Mouse (Mus musculus): ENCODE data around the gene Kcnj11. TPM values are rescaled to one million over a fixed set of nuclear protein-coding genes. Genes with fewer than 3 reads are reported as not detected.

Kcnj11 gene
- polyA plus RNA-seq, 1 experiment = not detected

DNA sequence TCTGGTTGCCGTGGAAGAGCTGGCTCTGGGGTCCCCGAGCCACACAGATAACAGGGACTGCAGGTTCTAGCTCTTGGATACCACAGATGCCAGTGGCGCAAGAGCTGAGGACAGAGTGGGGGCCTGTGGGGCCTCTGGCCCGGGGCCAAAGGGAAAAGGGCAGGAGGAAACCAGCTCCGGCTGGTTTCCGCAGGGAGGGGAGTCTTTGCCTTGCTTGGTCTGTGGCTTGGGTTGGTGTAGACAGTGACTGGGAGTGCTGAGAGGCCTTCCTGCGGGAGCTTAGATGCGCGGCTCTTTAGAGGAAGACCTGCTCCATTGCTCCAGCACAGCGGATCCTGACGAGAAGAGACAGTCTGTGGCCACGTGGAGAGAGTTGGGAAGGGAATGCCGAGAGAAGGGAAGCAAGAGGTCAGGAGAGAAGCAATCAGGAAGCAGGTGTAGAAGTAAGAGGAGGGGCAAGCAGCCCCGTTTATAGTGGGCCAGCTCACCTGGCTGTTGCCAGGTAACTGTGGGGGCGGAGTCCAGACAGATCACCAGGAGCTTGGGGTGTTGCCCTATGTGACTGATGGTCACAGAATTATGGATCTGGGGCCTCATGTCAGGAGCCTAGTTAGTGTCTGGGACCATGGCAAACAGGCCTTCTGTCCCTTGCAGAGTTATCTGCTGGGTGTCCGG, 15.6 kb downstream of the Kcnj11 start:
- no peak for TF ChIP-seq GATA1 (IDR thresholded peaks at IDR 0.05; ENCODE audit: low read length)

DNA sequence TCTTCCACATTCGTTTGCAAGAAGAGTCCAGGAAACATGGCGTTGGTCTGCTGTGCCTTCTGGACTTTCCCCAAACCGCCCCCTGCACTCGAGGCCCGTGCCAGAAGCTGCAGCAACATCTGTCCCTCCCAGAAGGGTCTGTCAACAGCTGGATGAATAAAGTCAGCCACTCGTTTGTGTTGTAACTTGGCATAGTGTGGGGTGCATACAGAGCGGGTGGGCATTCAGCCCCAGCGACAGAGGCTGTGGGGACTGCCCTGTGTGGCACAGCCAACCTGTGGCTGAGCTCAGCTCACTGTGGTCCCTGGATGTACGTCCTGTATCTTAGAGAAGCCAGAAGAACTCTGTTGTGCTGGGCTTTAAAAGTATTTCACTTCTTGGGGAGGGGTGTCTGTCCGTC, 16.5 kb downstream of the Kcnj11 start:
- no peak for TF ChIP-seq GATA1 (IDR thresholded peaks at IDR 0.05; ENCODE audit: low read length)

DNA sequence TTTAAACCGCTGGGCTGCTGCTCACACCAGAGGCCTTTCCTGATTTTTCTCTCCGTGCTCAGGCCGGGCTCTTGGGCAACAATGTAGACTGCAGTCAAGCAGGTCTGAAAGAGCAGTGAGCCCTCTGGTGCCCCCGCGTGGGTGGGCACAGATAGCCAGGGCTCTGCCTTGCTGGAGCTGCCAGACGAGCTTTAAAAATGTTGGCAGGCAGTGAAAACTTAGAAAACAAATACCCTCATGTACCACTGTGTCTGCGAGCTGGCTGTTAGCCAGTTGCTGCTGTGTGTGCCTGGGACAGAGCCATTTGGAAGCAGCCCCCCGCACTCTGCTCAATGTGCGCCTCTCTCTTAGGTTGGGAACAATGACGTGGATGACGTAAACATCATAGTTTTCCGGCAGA, 22.9 kb downstream of the Kcnj11 start:
- TF ChIP-seq GATA1 (IDR thresholded peaks at IDR 0.05; ENCODE audit: low read length) = no peak

DNA sequence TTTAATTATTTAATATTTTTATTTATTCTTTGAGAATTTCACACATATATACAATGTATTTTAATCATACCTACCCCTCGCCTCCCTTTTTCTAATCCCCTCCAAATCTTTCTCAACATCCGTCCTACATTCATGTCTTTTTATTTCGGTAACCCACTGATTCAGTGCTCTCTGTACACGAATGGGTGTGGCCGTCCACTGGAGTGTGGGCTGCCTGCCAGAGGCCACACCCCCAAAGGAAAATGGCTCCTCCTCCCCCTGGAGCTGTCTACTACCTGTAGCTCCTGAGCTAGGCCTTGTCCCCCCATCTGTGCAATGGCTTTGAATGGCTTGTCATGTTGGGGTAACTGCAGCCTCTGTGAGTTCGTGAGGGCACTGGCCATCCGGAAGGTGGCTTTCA, 23.7 kb downstream of the Kcnj11 start:
- TF ChIP-seq GATA1 (IDR thresholded peaks at IDR 0.05; ENCODE audit: low read length) = no peak

DNA sequence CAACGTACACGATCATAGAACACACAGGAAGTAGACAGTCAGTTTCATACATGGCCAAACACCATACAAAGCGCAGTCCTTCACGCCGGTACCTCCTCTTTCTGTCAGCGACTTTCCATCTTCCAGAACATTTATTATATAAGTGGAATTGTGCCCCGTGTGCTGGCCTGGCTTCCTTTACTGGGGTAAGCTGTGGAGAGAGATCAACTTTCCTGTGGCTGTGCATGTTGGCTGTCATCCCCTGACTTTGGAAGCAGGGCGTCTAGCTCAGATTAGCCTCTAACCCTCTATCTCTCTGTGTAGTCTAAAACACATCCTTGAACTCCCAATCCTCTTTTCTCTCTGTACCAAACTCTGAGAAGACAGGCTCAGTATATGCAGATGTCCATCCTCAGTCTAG, 31.7 kb downstream of the Kcnj11 start:
- no peak for TF ChIP-seq GATA1 (IDR thresholded peaks at IDR 0.05; ENCODE audit: low read length)

DNA sequence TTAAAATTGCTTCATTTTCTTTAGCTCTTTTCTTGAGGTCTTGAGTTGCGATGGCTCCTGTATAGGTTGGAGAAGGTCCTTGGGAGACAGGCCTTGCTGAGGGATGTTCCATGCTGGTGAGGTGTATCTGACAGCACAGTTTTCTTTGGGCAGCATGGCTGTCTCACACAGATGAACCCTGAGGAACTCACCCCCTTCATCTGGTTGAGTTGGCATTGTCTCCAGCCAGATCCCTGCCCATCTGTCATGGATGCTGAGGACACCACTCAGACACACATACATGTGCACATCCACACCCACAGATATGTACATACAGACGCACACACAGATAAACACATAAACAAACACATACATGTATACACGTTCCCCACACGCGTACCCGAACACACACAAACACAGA, 37.3 kb downstream of the Kcnj11 start:
- no peak for TF ChIP-seq GATA1 (IDR thresholded peaks at IDR 0.05; ENCODE audit: low read length)

DNA sequence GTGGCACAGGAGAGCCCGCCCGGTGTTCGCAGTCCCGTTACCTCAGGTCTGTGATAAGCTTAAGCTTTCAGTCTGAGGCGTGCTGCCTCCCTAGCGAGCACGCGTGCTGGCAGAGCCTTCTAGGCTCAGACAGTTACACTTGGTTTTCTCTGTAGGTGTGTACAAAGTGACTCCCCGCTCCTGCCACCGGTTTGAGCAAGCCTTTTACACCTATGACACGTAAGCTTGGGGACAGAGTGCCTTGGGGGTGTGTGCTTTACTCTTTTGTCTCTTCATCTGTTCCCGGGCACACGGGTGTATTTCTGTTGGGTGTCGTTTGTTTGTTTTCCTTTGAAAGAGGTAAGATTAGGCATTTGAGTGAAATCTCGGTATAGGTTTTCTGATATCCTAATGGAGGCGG, 39.0 kb downstream of the Kcnj11 start:
- no peak for TF ChIP-seq GATA1 (IDR thresholded peaks at IDR 0.05; ENCODE audit: low read length)

DNA sequence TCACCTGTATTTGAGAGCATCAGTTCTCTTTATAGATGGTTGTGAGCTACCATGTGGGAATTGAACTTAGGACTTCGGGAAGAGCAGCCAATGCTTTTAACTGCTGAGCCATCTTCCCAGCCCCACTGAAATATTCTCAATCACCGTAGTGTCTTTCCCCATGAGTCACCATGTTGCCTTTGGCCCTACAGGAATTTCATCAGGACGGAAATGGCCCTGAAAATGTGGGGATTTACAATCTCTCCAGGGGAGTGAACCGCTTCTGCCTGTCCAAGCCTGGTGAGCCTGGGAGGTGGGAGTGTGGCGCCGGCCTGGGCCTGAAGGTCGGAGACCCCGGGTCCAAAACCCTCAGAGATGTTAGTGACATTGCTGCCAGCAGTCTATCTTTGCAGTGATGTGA, 39.9 kb downstream of the Kcnj11 start:
- TF ChIP-seq GATA1 (IDR thresholded peaks at IDR 0.05; ENCODE audit: low read length) = no peak

DNA sequence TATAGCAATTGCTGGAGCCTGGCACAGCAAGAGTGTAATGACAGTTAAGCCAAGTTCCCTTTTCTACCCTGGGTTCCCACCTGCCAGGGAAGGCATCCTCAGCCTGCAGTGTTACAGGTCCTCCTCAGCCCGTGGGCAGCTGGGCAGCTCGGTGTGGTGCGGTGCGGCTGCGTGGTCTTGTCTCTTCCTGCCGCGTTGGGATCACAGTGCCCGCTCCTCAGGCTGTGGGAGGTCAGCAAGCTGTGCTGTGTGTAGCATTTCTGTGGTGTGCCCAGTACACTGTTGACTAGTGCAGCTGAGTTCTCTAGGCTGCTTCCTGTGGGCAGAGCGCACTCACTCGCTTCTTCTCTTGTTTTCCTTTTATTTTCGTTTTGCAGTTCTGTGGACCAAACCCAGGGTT, 41.7 kb downstream of the Kcnj11 start:
- TF ChIP-seq GATA1 (IDR thresholded peaks at IDR 0.05; ENCODE audit: low read length) = no peak

DNA sequence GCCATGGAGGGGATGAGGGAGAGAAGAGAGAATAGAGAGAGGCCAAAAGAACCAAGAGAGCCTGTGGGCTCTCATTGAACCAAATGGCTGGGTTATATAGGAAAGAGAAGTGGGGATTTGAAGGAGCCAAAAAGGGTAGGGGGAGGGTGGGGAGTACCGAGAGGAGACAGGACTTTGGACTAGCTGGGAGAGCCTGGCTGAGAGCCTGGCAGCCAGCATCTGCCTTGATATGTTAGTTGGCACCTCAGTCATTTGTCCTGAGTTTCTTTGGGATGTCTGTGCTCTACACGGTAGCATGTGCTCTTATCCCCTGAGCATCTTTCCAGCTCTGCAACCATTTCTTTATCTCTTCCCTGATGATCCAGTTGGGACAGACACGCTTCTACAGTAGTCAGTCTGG, 47.0 kb downstream of the Kcnj11 start:
- TF ChIP-seq GATA1 (IDR thresholded peaks at IDR 0.05; ENCODE audit: low read length) = no peak

DNA sequence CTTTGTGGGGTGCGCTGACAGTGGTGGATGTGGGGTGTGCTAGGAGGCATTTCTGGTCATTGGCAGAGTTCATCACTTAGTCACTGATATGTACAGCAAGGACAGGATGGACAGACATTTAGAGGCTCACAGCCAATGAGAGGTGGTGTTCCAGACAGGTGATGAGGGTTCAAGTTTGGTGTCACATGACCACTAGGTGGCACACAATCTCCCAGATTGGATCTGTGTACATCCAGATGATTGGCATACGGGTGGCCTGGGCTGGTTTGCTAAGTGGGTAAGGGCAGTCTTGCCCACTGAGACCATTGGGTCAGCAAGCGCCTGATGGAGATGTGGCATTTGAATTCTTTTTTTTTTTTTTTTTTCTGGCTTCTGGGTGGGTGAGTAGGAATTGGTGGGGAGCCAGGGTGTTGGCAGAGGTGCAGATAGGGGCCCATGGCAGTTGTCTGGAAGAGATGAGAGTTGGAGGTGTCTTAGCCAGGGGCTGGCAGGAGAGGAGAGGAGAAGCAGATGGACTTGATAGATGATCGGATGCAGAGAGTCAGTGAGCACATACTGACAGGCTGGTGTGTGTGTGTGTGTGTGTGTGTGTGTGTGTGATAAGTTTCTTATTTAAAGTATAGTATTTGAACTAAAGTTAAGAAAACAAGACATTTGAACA, 48.3 kb downstream of the Kcnj11 start:
- TF ChIP-seq GATA1 (IDR thresholded peaks at IDR 0.05; ENCODE audit: low read length) = no peak

DNA sequence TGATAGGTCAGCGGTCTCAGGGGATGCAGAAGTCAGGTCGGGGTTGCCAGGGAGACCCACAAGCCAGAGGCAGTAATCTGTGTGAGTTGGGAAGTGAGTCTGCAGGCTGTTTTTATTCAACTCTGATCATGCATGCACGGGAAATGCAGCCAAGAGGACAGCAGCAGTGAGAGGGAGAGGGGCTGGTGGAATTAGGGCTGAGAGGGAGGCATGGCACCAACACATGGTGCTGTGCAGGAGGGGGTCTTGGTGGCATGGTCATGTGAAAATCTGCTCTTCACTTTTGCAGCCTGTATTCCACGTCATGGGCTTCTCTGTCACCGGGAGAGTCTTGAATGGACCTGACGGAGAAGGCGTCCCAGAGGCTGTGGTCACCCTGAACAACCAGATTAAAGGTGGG, 50.6 kb downstream of the Kcnj11 start:
- no peak for TF ChIP-seq GATA1 (IDR thresholded peaks at IDR 0.05; ENCODE audit: low read length)

DNA sequence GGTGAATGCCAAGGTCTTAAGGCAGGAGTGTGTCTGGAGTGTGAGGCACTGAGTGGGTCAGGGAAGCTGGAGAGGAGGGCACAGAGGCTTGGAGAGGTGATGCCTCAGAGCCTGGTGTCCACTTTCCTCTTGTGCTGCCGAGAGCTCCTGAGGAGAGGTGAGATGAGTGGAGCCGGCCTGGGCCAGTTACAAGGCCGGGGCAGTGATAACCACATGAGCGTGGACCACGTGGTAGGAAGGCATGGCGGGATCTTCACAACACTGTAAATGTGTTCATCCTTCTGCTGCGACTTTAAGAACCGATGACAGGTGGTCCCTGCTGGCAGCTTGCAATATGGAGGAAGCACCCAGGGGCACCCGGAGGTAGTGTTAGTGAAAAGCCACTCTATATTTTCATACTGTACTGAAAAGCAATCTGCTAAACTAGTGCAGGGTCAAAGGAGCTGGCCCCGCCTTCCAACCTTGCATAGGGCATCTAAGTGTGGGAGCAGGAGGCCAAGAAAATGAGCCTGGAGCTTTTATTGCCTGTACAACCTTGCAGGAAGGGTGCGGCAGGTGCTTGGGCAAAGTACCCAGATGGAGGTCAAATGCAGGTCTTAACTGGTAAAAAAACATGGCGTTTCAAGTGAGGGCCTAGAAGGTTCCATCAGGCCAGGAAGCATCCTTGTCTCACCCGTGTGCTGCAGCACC, 52.5 kb downstream of the Kcnj11 start:
- no peak for TF ChIP-seq GATA1 (IDR thresholded peaks at IDR 0.05; ENCODE audit: low read length)

DNA sequence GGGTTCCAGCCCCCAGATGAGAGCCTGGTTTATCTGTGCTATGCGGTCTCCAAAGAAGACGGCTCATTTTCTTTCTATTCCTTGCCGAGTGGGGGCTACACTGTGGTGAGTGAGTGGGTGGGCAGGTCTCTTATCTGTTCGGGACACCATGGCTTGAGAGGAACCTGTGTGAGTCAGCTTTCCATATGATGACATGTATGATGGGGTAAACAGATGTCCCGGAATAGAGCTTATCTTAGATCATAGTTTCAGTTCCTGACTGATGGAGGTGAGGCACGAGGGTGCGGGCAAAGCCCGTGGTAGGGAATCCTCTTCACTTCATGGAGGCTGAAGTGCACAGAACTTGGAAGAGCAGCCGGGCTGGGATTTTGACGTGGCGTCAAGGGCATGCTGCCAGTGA, 54.7 kb downstream of the Kcnj11 start:
- peak; percentile 15 for TF ChIP-seq GATA1 (IDR thresholded peaks at IDR 0.05; ENCODE audit: low read length)

DNA sequence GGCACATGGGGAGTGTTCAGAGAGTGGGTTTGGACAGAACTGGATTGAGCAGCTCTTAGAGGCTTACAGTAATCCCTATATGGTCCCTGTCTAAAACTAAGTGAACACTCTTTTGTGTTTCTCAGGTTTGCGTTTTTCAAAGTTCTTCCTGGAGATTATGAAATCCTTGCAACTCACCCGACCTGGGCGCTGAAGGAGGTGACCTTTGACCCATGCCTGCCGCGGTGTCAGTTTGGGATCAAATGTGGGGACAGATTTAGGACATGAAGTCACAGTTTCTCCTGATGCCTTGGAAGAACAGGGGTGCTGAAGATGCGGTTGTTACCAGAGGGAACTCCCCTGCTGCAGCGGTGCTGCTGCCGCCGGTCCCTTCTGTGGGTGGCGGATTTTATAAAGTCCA, 56.5 kb downstream of the Kcnj11 start:
- no peak for TF ChIP-seq GATA1 (IDR thresholded peaks at IDR 0.05; ENCODE audit: low read length)

Other genes starting within 250 kb of the Kcnj11 start
- gene Kdelr1, start 228.0 kb downstream of the Kcnj11 start, polyA plus RNA-seq (2012) = 249 and 281 TPM in 2 replicates
- 0.02 TPM in 2 replicates for gene Grin2d, start 222.4 kb downstream of the Kcnj11 start, polyA plus RNA-seq (2012)
- gene Syngr4, start 204.1 kb downstream of the Kcnj11 start, polyA plus RNA-seq (2012) = 80.3 and 80.6 TPM in 2 replicates
- gene Tmem143, start 203.8 kb downstream of the Kcnj11 start, polyA plus RNA-seq (2012) = 44.3 and 60.2 TPM in 2 replicates
- gene Emp3, start 179.4 kb downstream of the Kcnj11 start, polyA plus RNA-seq (2012) = 1.4 and 2.5 TPM in 2 replicates
- not detected in 2 replicates for gene Ccdc114, start 176.7 kb downstream of the Kcnj11 start, polyA plus RNA-seq (2012)
- gene Abcc6, start 70.5 kb downstream of the Kcnj11 start, polyA plus RNA-seq (2012) = 0.02 and 0.05 TPM in 2 replicates
- 203 and 209 TPM in 2 replicates for gene Nomo1, start 67.1 kb downstream of the Kcnj11 start, polyA plus RNA-seq (2012)
- gene Abcc8, start 79.3 kb upstream of the Kcnj11 start, polyA plus RNA-seq (2012) = not detected in 2 replicates
- gene Ush1c, start 137.7 kb upstream of the Kcnj11 start, polyA plus RNA-seq (2012) = not detected in 2 replicates
- gene Otog, start 140.2 kb upstream of the Kcnj11 start, polyA plus RNA-seq (2012) = not detected in 2 replicates

Measured in G1E-ER4 (cell line).